Mouse (Mus musculus) forebrain, embryonic 14.5 days (tissue): Measurements from ENCODE around the gene Uchl4. TPM values are rescaled to one million over a fixed set of nuclear protein-coding genes. Genes with fewer than 3 reads are reported as not detected.

Experiments used
- ATAC-seq: fragments of 200-750 bp; cut with Nextera tagmentation; 2 replicates; pipeline ENCODE4 v1.8.0; 2017; ENCODE audit warnings: mild to moderate bottlenecking, moderate library complexity
- DNase-seq: peaks from one replicate; pipeline ENCODE4 v3.0.0-alpha.2; 2015; ENCODE audit warnings: low spot score
- H3K27ac ChIP-seq: fragments of 300-500 bp; sonication (generic); 2 replicates; pipeline ENCODE4 v1.5.1; 2014; ENCODE audit warnings: low read depth, mild to moderate bottlenecking, control low read depth, low read length, moderate library complexity
- H3K27me3 ChIP-seq: fragments of 300-500 bp; sonication (generic); replicated peaks from 2 replicates; pipeline ENCODE4 v1.6.1; 2014; ENCODE audit warnings: low read length, control low read depth, mixed read lengths; ENCODE audit not compliant: control insufficient read depth, insufficient read depth
- H3K36me3 ChIP-seq: fragments of 300-500 bp; sonication (generic); 2 replicates; pipeline ENCODE4 v1.6.1; 2014; ENCODE audit warnings: low read length, control low read depth; ENCODE audit not compliant: control insufficient read depth, insufficient read depth
- H3K4me1 ChIP-seq: fragments of 300-500 bp; sonication (generic); 2 replicates; pipeline ENCODE4 v1.6.1; 2014; ENCODE audit warnings: antibody characterized with exemption, low read length, control low read depth; ENCODE audit not compliant: control insufficient read depth, insufficient read depth
- H3K4me2 ChIP-seq: fragments of 300-500 bp; sonication (generic); 2 replicates; pipeline ENCODE4 v1.6.1; 2014; ENCODE audit warnings: mild to moderate bottlenecking, control low read depth, low read length
- H3K4me3 ChIP-seq: fragments of 300-500 bp; sonication (generic); 2 replicates; pipeline ENCODE4 v1.5.1; 2014; ENCODE audit warnings: low read depth, low read length, control low read depth
- H3K9ac ChIP-seq: fragments of 300-500 bp; sonication (generic); 2 replicates; pipeline ENCODE4 v1.6.1; 2014; ENCODE audit warnings: mild to moderate bottlenecking, low read length, control low read depth, moderate library complexity
- H3K9me3 ChIP-seq: fragments of 300-500 bp; sonication (generic); replicated peaks from 2 replicates; pipeline ENCODE4 v1.6.1; 2016; ENCODE audit warnings: low read length, control low read depth, mixed read lengths; ENCODE audit not compliant: control insufficient read depth
- WGBS: fragments of 180-500 bp; shearing (Covaris S2); extraction: QIAGEN DNeasy Blood & Tissue Kit; methylation state at CpG from one replicate; pipeline ENCODE4 v1.1.7; 2014; 5-methylcytosine and 5-hydroxymethylcytosine counted together
- polyA plus RNA-seq: library from polyadenylated mRNA; unstranded; fragments of >200 nt; fragmentation: Nextera tagmentation; extraction: Ambion mirVana; gene quantifications from 2 replicates; pipeline ENCODE4 v1.2.1, GENCODE M21; 2014

Gene Uchl4
- polyA plus RNA-seq, 1 experiment from 2014 or later = 1.7 TPM

DNA sequence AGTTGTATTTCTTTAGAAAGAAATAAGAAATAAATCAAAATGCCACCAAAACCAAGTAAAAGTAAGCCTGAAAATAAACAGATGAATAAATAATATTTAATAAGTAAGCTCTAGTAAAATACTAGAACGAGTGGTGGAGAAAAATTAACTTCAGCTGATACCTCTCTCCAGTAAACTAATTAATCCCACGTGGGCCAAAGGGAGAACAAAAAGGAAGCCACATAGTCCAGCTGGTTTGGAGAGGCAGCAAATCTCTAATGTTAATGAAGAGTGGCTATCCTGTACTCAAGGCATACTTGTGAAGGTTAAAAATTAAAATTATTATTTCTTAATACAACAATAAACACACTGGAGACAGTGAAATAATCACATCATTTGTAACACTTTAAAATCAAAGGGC, 5.1 kb downstream of the Uchl4 start:
- Histone ChIP-seq H3K27ac (no peak overlapping the region), H3K9ac (no peak overlapping the region), H3K4me3 (no peak overlapping the region), H3K9me3 (no peaks in the 10 kb centered on the region), H3K4me1 (no peaks in the 10 kb centered on the region), H3K36me3 (no peaks in the 10 kb centered on the region), H3K27me3 (no peaks in the 10 kb centered on the region), H3K4me2 (no peak overlapping the region)
- DNase-seq (no peak), ATAC-seq (no peak)
- WGBS = 51% methylated on average over 2 of the region's 2 CpGs

DNA sequence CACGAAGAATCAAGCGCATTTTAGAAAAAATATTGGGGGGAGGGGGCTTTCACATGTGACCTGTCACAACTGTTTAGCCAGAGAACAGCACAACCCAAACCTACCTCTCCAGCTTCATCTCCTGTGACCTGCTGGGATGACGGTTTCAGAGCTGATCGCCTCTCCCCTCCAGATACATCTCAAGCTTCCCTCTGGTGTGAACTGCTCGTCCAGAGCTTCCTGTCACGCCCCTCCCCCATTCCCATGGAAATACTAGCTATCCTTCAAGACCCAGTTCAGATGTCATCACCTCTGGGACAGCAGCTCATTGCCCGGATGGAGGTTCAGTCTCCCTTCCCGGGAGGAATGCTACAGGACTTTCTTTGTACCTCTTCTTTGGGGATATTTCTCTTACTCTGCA, 5.7 kb downstream of the Uchl4 start:
- DNase-seq (no peak), ATAC-seq (no peak)
- H3K4me3 ChIP-seq = no peak overlapping the region
- 69% methylated on average over 8 of the region's 8 CpGs for WGBS
- no peaks in the 10 kb centered on the region for H3K27me3 ChIP-seq
- no peak overlapping the region for H3K4me2 ChIP-seq
- no peaks in the 10 kb centered on the region for H3K4me1 ChIP-seq
- no peak overlapping the region for H3K27ac ChIP-seq
- no peaks in the 10 kb centered on the region for H3K36me3 ChIP-seq
- H3K9ac ChIP-seq = no peak overlapping the region
- no peaks in the 10 kb centered on the region for H3K9me3 ChIP-seq

DNA sequence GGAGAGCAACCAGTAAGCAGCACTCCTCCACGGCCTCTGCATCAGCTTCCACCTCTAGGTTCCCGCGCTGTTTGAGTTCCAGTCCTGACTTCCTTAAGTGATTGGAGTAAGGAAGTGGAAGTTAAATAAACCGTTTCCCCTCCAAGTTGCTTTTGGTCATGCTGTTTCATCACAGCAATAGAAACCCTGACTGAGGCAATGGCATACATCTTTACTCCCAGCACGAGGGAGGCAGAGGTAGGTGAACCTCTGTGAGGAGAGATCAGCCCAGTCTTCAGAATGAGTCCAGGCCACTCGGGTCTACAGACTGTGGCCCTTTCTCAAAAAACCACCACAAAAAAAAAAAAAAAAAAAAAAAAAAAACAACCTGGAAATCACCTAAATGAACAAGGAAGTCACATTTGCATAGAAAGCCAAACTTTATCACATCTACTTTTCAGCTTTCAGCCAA, 7.4 kb downstream of the Uchl4 start:
- Histone ChIP-seq H3K4me3 (no peak overlapping the region), H3K27me3 (no peaks in the 10 kb centered on the region), H3K9me3 (no peaks in the 10 kb centered on the region), H3K27ac (no peak overlapping the region), H3K36me3 (no peaks in the 10 kb centered on the region), H3K9ac (no peak overlapping the region), H3K4me2 (no peak overlapping the region), H3K4me1 (no peaks in the 10 kb centered on the region)
- DNase-seq (no peak), ATAC-seq (no peak)
- 78% methylated on average over 6 of the region's 6 CpGs for WGBS

DNA sequence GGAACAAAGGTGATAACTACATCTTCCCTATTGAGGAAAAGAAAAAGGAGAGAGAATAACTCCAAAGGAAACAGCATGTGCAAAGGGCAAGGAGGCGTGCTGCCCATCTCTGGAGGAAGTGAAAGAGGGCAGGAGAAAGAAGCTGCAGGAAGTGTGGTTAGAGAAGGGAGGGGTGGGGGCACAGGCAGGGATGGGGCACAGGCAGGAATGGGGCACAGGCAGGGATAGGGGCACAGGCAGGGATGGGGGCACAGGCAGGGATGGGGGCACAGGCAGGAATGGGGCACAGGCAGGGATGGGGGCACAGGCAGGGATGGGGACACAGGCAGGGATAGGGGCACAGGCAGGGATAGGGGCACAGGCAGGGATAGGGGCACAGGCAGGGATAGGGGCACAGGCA, 14.4 kb downstream of the Uchl4 start:
- no peak overlapping the region for H3K4me3 ChIP-seq
- no peaks in the 10 kb centered on the region for H3K27me3 ChIP-seq
- no peaks in the 10 kb centered on the region for H3K36me3 ChIP-seq
- H3K9ac ChIP-seq = no peak overlapping the region
- no peak overlapping the region for H3K27ac ChIP-seq
- peaks cover 4% of the 10 kb centered on the region; the same call in 1 of the 2 replicates for H3K4me1 ChIP-seq
- no peaks in the 10 kb centered on the region for H3K9me3 ChIP-seq
- WGBS = 95% methylated on average over 1 of the region's 1 CpGs
- DNase-seq (no peak), ATAC-seq (no peak)
- H3K4me2 ChIP-seq = no peak overlapping the region

DNA sequence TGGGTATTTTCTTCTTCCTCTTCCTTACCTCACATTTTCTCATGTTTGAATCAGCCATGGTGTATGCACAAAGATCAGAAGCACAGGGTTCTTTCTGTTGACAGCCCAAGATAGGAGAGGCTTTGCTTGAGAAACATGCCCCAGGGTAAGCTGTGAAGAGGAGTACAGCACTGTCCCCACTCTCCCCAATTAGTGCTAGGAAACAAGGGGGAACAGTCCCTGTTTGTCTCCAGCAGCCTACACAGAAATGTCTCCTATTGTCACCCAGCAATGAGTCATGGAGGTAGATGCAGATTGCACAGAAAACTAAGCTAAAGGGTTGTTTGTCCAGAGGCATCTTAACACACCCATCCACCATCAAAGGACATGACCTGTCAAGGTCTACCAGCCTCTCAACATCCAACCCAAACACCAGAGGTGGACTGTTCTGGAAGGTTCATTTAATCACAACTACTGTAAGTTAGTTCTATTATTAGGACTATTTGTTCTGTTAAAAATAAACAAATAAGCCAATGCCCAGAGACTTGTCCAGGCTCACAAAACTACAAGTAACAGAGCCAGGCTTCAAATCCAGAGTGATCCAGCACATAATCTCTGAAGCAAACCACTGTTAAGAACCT, 15.2 kb downstream of the Uchl4 start:
- Histone ChIP-seq H3K36me3 (no peaks in the 10 kb centered on the region), H3K27me3 (no peaks in the 10 kb centered on the region), H3K9me3 (no peaks in the 10 kb centered on the region), H3K4me3 (no peak overlapping the region), H3K4me2 (no peak overlapping the region), H3K4me1 (peaks cover 4% of the 10 kb centered on the region; the same call in 1 of the 2 replicates), H3K27ac (no peak overlapping the region), H3K9ac (no peak overlapping the region)
- no peak for DNase-seq
- ATAC-seq = no peak

DNA sequence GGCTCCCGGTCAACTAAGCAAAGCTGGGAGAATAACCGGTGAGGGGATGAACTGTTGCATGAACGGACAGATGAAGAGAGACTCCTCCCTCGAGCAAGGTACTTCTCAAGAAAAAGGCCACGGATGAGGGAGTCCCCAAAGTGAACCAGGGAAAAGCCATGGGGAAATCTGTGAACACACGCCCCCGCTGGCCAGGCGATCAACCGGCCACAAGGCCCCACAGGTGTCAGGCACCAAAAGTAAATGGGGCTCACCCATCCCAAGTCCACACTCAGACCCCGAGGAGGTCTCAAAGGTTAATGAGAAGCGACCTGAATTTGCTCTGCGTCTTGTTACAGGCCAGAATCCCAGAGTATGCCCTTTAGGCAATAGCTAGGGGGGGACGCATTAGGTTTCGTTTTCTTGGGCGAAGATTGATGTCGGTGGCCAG, 17.6 kb downstream of the Uchl4 start:
- Histone ChIP-seq H3K4me1 (peaks cover 4% of the 10 kb centered on the region; the same call in 1 of the 2 replicates), H3K4me3 (peak overlapping the region; percentile 90), H3K9ac (peak overlapping the region; percentile 86), H3K4me2 (peak overlapping the region; percentile 85), H3K27ac (0 out of 2 replicates have a peak overlapping the region, but pooled peaks have one; percentile 82), H3K27me3 (no peaks in the 10 kb centered on the region), H3K36me3 (no peaks in the 10 kb centered on the region), H3K9me3 (no peaks in the 10 kb centered on the region)
- DNase-seq (peak; percentile 22), ATAC-seq (no peak)
- under 1% methylated on average over 16 of the region's 16 CpGs for WGBS

DNA sequence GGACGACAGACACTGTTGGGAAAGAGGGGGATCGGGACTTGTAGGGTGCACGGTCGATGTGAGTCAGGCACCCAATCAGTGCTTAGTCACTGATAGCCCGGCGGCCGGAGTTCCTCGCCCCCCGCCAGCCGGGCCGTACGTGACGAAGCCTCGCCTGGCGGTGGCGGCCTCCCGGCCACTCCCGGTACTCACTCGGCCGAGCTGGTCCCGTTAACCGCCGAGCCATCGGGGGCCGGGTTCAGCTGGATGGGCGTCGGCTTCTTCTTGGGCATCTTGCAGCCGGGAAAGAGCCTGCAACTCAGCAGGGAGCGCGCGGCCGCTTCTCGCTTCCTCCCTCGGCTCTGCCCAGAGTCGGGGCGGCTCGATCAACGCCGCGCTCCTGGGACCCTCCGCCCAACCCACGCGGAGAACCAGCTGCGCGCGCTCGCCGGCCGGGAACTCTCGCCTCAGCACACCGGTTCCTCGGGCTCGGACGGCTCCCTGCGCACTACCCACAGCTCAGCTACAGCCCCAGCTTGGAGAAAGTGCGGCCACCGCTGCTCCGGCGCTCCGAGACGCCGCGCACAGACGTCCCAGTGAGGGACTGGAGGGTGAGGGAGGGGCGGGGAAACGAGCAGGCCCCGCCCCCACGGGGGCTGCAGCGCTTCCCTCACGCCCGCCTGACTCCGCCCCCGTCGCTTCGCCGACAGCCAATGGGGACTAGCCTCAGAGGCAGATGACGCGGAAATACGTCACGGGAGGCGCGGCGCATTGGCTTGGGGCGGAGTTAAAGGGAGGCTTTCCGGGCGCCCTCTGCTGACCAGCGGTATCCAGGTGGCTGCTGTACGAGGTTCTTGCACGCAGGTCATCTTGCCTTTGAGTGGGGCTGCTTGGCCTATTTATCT, 18.3 kb downstream of the Uchl4 start, which contains the start of gene Map2k1:
Gene Map2k1, minus strand, starts transcription at position 611 of the 884 bp plus-strand sequence.
- H3K9me3 ChIP-seq = no peaks in the 10 kb centered on the region
- ATAC-seq (peak; percentile 98), DNase-seq (peak; percentile 99)
- peak within 1 kb of the TSS; percentile 86 for H3K9ac ChIP-seq
- no peaks in the 10 kb centered on the region for H3K27me3 ChIP-seq
- H3K4me3 ChIP-seq = peak within 1 kb of the TSS; percentile 90
- peak within 1 kb of the TSS; percentile 85 for H3K4me2 ChIP-seq
- peaks cover 4% of the 10 kb centered on the region; the same call in 1 of the 2 replicates for H3K4me1 ChIP-seq
- H3K27ac ChIP-seq = peak within 1 kb of the TSS; percentile 82
- 0% methylated on average over 83 of the region's 89 CpGs for WGBS
- no peaks in the 10 kb centered on the region for H3K36me3 ChIP-seq

DNA sequence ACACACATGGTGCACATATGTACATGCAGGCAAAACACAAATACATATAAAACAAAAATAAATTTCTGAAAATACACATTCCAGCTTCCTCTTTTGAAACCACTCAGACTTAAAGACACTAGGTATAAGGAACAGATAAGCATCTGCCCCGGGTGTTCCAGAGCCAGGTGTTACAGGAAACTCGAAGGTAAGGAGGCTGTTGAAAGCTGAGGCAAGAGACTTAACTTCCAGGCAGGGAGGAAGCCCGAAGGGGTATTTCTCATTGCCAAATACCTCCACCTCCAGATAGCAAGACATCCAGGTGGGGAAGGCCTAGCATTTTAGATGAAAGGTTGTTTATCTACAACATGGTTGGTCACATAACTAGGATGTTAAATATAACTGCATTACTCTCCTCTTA, 20.4 kb downstream of the Uchl4 start:
- no peaks in the 10 kb centered on the region for H3K36me3 ChIP-seq
- no peak overlapping the region for H3K9ac ChIP-seq
- peaks cover 4% of the 10 kb centered on the region; the same call in 1 of the 2 replicates for H3K4me1 ChIP-seq
- H3K27me3 ChIP-seq = no peaks in the 10 kb centered on the region
- H3K4me3 ChIP-seq = no peak overlapping the region
- DNase-seq = no peak
- WGBS = 74% methylated on average over 3 of the region's 3 CpGs
- no peaks in the 10 kb centered on the region for H3K9me3 ChIP-seq
- no peak overlapping the region for H3K4me2 ChIP-seq
- no peak for ATAC-seq
- H3K27ac ChIP-seq = no peak overlapping the region

DNA sequence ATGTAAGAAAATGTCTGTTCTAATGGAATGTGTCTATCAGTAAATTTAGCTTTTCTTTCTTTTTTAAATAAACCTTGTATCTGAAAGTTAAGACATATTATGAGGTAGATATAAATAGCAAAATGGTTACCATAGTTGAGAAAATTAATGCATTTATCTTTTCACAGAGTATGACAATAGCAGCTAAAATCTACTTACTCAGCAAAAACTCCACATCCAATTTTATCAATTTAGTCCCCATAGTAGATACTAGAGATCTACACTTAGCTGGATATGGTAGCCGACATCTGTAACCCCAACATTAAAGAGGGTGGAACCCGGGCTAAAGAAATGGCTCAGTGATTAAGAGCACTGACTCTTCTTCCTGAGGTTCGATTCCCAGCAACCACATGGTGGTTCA, 21.2 kb downstream of the Uchl4 start:
- no peak overlapping the region for H3K27ac ChIP-seq
- H3K4me2 ChIP-seq = no peak overlapping the region
- no peaks in the 10 kb centered on the region for H3K9me3 ChIP-seq
- no peak overlapping the region for H3K4me3 ChIP-seq
- H3K4me1 ChIP-seq = peaks cover 4% of the 10 kb centered on the region; the same call in 1 of the 2 replicates
- WGBS = 88% methylated on average over 3 of the region's 3 CpGs
- H3K9ac ChIP-seq = no peak overlapping the region
- DNase-seq = no peak
- ATAC-seq = no peak
- H3K36me3 ChIP-seq = no peaks in the 10 kb centered on the region
- no peaks in the 10 kb centered on the region for H3K27me3 ChIP-seq
